Mouse (Mus musculus) G1E (cell line): ENCODE data around the gene Nphs1.

Experiments
- CTCF ChIP-seq: IDR thresholded peaks from 2 replicates; pipeline ENCODE4 v1.5.1; 2012; ENCODE audit warnings: low read depth, low read length, inconsistent platforms, mixed read lengths
- GATA1 ChIP-seq: IDR thresholded peaks from 2 replicates; pipeline ENCODE4 v1.6.1; 2012; ENCODE audit warnings: borderline replicate concordance, low read length, inconsistent platforms, mixed read lengths
- GATA2 ChIP-seq: IDR thresholded peaks from 2 replicates; pipeline ENCODE4 v1.6.1; 2012; ENCODE audit warnings: low read depth, low read length, inconsistent platforms, borderline replicate concordance
- POLR2AphosphoS5 ChIP-seq: IDR thresholded peaks from 2 replicates; pipeline ENCODE4 v1.6.1; 2012; ENCODE audit warnings: low read depth, low read length, inconsistent platforms; ENCODE audit not compliant: insufficient replicate concordance
- TAL1 ChIP-seq: conservative IDR thresholded peaks from 2 replicates; pipeline ENCODE4 v1.6.1; 2012; ENCODE audit warnings: low read depth, low read length, inconsistent platforms, mixed read lengths

- TF ChIP-seq CTCF (no peak), TAL1 (no peak), GATA1 (no peak), GATA2 (no peak), POLR2AphosphoS5 (no peak)
Observed at GRCm38 (mm10) chr7:30420673-30421072, 37.4 kb upstream of the Nphs1 start.
